Mouse (Mus musculus) cerebral cortex, adult 2 months (tissue): ENCODE results near the gene Gm9745.

Experiments used
- WGBS: fragments of 180-500 bp; shearing (Covaris S2); methylation state at CpG from one replicate; pipeline ENCODE4 v1.1.7; 2018; 5-methylcytosine and 5-hydroxymethylcytosine counted together

Gm9745 gene

GRCm38 (mm10) chr13:8948131-8948530 lies at the start of gene Gm9745:
Gene Gm9745, minus strand, starts transcription at chr13:8948231.

GRCm38 (mm10) chr13:8997221-8997620 lies 49.2 kb upstream of the Gm9745 start:
- 69% methylated on average over 5 of the region's 5 CpGs for WGBS

GRCm38 (mm10) chr13:8995990-8996786 lies 48.2 kb upstream of the Gm9745 start, which contains the start of gene Gtpbp4:
Gene Gtpbp4, minus strand, starts transcription at chr13:8996083.
- under 1% methylated on average over 51 of the region's 51 CpGs for WGBS

- WGBS, result 2% methylated on average over 33 of the region's 33 CpGs
Measured at GRCm38 (mm10) chr13:8995159-8995989, 47.3 kb upstream of the Gm9745 start.

GRCm38 (mm10) chr13:8992231-8992630 lies 44.2 kb upstream of the Gm9745 start:
- WGBS, result 83% methylated on average over 6 of the region's 6 CpGs

GRCm38 (mm10) chr13:8972972-8973371 lies 24.9 kb upstream of the Gm9745 start:
- 93% methylated on average over 3 of the region's 3 CpGs for WGBS

GRCm38 (mm10) chr13:8967742-8968141 lies 19.7 kb upstream of the Gm9745 start:
- WGBS, result 89% methylated on average over 8 of the region's 8 CpGs

- WGBS, result 92% methylated on average over 5 of the region's 5 CpGs
Measured at GRCm38 (mm10) chr13:8965224-8965623, 17.2 kb upstream of the Gm9745 start.

GRCm38 (mm10) chr13:8962266-8962665 lies 14.2 kb upstream of the Gm9745 start:
- WGBS, result 59% methylated on average over 5 of the region's 5 CpGs

GRCm38 (mm10) chr13:8961128-8961888 lies 13.3 kb upstream of the Gm9745 start:
- 76% methylated on average over 3 of the region's 3 CpGs for WGBS

GRCm38 (mm10) chr13:8959554-8959953 lies 11.5 kb upstream of the Gm9745 start:
- WGBS, result 73% methylated on average over 5 of the region's 6 CpGs

GRCm38 (mm10) chr13:8959058-8959457 lies 11.0 kb upstream of the Gm9745 start:
- 82% methylated on average over 1 of the region's 5 CpGs for WGBS

- WGBS, result no CpG with 5 or more reads among the region's 5 CpGs
Measured at GRCm38 (mm10) chr13:8956873-8957272, 8.8 kb upstream of the Gm9745 start.

- 97% methylated on average over 2 of the region's 2 CpGs for WGBS
Measured at GRCm38 (mm10) chr13:8955127-8955526, 7.1 kb upstream of the Gm9745 start.

GRCm38 (mm10) chr13:8952563-8952962 lies 4.5 kb upstream of the Gm9745 start, which contains the start of gene Idi2:
Gene Idi2, plus strand, starts transcription at chr13:8952863.

GRCm38 (mm10) chr13:8943828-8944227 lies 4.2 kb downstream of the Gm9745 start:
- no CpG with 5 or more reads among the region's 5 CpGs for WGBS

GRCm38 (mm10) chr13:8941701-8942100 lies 6.3 kb downstream of the Gm9745 start:
- WGBS, result 67% methylated on average over 1 of the region's 5 CpGs

GRCm38 (mm10) chr13:8941110-8941509 lies 6.9 kb downstream of the Gm9745 start:
- 82% methylated on average over 4 of the region's 4 CpGs for WGBS

GRCm38 (mm10) chr13:8937611-8938140 lies 10.4 kb downstream of the Gm9745 start:
- 88% methylated on average over 6 of the region's 6 CpGs for WGBS

- WGBS, result 77% methylated on average over 2 of the region's 2 CpGs
Measured at GRCm38 (mm10) chr13:8933499-8933898, 14.5 kb downstream of the Gm9745 start.

- WGBS, result 90% methylated on average over 8 of the region's 8 CpGs
Measured at GRCm38 (mm10) chr13:8913890-8914289, 34.1 kb downstream of the Gm9745 start.

- 95% methylated on average over 2 of the region's 2 CpGs for WGBS
Measured at GRCm38 (mm10) chr13:8905986-8906385, 42.0 kb downstream of the Gm9745 start.
